Mouse (Mus musculus) stomach, embryonic 15.5 days (tissue): ENCODE measurements around the gene Foxk1. TPM values are rescaled to one million over a fixed set of nuclear protein-coding genes. Genes with fewer than 3 reads are reported as not detected.
A peak's percentile ranks its signal among the peaks of the same experiment; 100 is the strongest.

ENCODE experiments used
- ATAC-seq: fragments of 200-750 bp; cut with Nextera tagmentation; 2 replicates; pipeline ENCODE4 v1.8.0; 2017; ENCODE audit warnings: low read depth, moderate number of reproducible peaks, moderate TSS enrichment; ENCODE audit not compliant: insufficient read depth, low FRiP score
- H3K27ac ChIP-seq: fragments of 300-500 bp; sonication (generic); 2 replicates; pipeline ENCODE4 v1.5.1; 2015; ENCODE audit warnings: mild to moderate bottlenecking, inconsistent platforms
- H3K27me3 ChIP-seq: fragments of 300-500 bp; sonication (generic); replicated peaks from 2 replicates; pipeline ENCODE4 v1.6.1; 2015; ENCODE audit warnings: inconsistent platforms
- H3K36me3 ChIP-seq: fragments of 300-500 bp; sonication (generic); 2 replicates; pipeline ENCODE4 v1.6.1; 2015; ENCODE audit warnings: inconsistent platforms
- H3K4me1 ChIP-seq: fragments of 300-500 bp; sonication (generic); 2 replicates; pipeline ENCODE4 v1.6.1; 2015; ENCODE audit warnings: inconsistent platforms
- H3K4me2 ChIP-seq: fragments of 300-500 bp; sonication (generic); 2 replicates; pipeline ENCODE4 v1.6.1; 2015; ENCODE audit warnings: mild to moderate bottlenecking, inconsistent platforms
- H3K4me3 ChIP-seq: fragments of 300-500 bp; sonication (generic); replicated peaks from 2 replicates; pipeline ENCODE4 v1.5.1; 2015; ENCODE audit warnings: inconsistent platforms
- H3K9ac ChIP-seq: fragments of 300-500 bp; sonication (generic); 2 replicates; pipeline ENCODE4 v1.6.1; 2015; ENCODE audit warnings: inconsistent platforms
- H3K9me3 ChIP-seq: fragments of 300-500 bp; sonication (generic); 2 replicates; pipeline ENCODE4 v1.6.1; 2016; ENCODE audit warnings: inconsistent platforms
- WGBS: fragments of 180-500 bp; shearing (Covaris S2); methylation state at CpG from one replicate; pipeline ENCODE4 v1.1.7; 2015; 5-methylcytosine and 5-hydroxymethylcytosine counted together
- polyA plus RNA-seq: library from polyadenylated mRNA; unstranded; fragments of >200 nt; fragmentation: Nextera tagmentation; extraction: Ambion mirVana; gene quantifications from 2 replicates; pipeline ENCODE4 v1.2.1, GENCODE M21; 2015

The Foxk1 gene
- polyA plus RNA-seq, 1 experiment from 2014 or later: 5.7 TPM

DNA sequence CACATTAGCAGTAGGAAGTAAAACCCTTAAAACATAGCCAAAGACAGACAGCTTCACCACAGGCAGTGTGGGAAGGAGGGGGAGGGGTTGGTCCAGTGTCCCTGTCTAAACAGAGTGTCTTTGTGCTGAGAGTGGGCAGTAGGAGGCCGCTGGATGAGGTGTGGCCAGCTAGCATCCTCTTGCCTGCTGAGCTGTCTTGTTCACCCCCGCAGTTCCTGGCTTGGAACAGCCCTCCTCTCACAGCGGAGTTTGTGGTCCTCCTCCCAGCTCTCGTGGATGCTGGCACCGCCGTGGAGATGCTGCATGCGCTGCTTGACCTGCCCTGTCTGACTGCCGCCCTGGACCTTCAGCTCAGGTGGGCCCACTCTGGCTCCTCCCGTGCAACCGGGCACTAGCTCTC is 72.4 kb downstream of the Foxk1 start:
- ATAC-seq: no peak
- Histone ChIP-seq H3K9me3 (no peaks in the 10 kb centered on the region), H3K36me3 (peaks cover 22% of the 10 kb centered on the region), H3K4me1 (no peaks in the 10 kb centered on the region), H3K9ac (no peak overlapping the region), H3K27ac (no peak overlapping the region), H3K4me2 (no peak overlapping the region), H3K4me3 (no peak overlapping the region), H3K27me3 (no peaks in the 10 kb centered on the region)
- WGBS: 73% methylated on average over 10 of the region's 10 CpGs

DNA sequence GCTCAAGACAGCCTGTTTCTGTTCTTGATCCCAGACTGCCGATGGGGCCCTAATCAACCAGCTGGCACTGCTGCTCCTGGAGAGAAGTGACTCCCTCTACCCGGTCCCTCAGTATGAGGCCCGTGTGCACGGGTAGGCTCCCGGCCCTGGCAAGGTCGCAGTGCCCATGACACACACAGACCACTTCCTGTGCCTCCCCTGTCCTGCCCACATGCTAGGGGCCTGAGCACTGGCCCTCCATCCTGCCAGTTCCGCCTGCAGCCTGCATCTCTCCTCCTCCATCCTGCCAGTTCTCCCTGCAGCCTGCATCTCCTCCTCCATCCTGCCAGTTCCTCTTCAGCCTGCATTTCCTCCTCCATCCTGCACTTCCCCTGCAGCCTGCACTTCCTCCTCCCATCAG is 74.4 kb downstream of the Foxk1 start:
- Histone ChIP-seq H3K27me3 (no peaks in the 10 kb centered on the region), H3K9ac (no peak overlapping the region), H3K4me3 (no peak overlapping the region), H3K9me3 (no peaks in the 10 kb centered on the region), H3K4me1 (peaks cover 4% of the 10 kb centered on the region; the same call in 1 of the 2 replicates), H3K27ac (no peak overlapping the region), H3K4me2 (no peak overlapping the region), H3K36me3 (peaks cover 10% of the 10 kb centered on the region; the same call in 1 of the 2 replicates)
- WGBS: 76% methylated on average over 7 of the region's 7 CpGs
- no peak for ATAC-seq

DNA sequence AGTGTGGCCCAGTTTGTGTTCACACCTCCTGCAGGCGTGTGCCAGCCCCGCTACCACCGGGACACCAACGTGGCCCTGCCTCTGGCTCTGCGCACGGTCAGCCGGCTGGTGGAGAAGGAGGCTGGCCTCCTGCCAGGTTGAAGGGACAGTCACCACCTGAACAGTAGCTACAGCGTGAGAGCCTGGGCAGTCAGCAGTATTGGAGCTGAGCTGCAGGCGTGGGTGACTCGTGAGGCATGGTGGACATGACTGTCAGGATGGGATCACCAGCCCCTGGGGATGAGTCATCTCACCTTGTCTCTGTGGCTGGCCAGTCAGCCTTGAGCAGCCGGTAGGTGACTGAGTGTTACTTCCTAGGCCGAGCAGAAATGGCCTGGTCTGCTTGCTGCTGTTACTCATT is 76.0 kb downstream of the Foxk1 start:
- H3K4me3 ChIP-seq: no peak overlapping the region
- H3K27me3 ChIP-seq: no peaks in the 10 kb centered on the region
- no peak overlapping the region for H3K9ac ChIP-seq
- 84% methylated on average over 12 of the region's 12 CpGs for WGBS
- peaks cover 2% of the 10 kb centered on the region; the same call in 1 of the 2 replicates for H3K36me3 ChIP-seq
- no peaks in the 10 kb centered on the region for H3K9me3 ChIP-seq
- ATAC-seq: no peak
- no peak overlapping the region for H3K4me2 ChIP-seq
- peaks cover 4% of the 10 kb centered on the region; the same call in 1 of the 2 replicates for H3K4me1 ChIP-seq
- H3K27ac ChIP-seq: no peak overlapping the region

DNA sequence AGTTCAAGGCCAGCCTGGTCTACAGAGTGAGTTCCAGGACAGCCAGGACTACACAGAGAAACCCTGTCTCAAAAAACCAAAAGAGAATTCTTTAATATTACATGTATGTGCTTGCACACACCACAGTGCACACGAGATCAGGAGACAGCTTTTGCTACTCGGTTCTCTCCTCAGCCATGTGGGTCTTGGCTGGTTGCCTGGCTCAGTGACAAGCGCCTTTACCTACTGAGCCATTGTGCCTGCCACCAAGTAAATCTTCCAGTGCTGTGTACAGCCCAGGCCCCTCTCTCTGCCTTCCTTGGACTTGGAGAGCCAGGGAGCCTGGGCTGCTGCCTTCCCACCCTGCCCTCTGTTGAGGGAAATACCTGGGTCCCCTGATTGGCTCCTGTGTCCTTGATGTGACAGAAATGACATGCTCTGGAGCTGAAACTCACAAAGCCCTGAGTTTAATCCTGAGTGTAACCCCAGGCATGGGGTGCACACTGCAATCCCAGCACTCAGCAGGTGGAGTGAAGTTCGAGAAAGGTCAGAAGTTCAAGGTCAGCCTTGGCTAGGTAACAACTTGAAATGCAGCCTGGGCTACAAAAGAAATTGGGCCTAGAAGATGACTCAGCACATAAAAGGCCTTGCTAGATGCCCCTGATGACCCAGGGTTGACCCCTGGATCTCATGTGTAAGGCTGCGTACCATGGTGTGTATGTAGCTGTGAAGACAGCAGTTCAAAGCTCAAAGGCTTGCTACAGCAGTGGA is 76.7 kb downstream of the Foxk1 start:
- whole genome bisulfite sequencing: 85% methylated on average over 5 of the region's 5 CpGs
- no peak overlapping the region for H3K4me3 ChIP-seq
- H3K27me3 ChIP-seq: no peaks in the 10 kb centered on the region
- no peak for ATAC-seq
- no peak overlapping the region for H3K27ac ChIP-seq
- H3K4me1 ChIP-seq: peaks cover 4% of the 10 kb centered on the region; the same call in 1 of the 2 replicates
- H3K9me3 ChIP-seq: no peaks in the 10 kb centered on the region
- no peak overlapping the region for H3K4me2 ChIP-seq
- H3K9ac ChIP-seq: no peak overlapping the region
- no peaks in the 10 kb centered on the region for H3K36me3 ChIP-seq

DNA sequence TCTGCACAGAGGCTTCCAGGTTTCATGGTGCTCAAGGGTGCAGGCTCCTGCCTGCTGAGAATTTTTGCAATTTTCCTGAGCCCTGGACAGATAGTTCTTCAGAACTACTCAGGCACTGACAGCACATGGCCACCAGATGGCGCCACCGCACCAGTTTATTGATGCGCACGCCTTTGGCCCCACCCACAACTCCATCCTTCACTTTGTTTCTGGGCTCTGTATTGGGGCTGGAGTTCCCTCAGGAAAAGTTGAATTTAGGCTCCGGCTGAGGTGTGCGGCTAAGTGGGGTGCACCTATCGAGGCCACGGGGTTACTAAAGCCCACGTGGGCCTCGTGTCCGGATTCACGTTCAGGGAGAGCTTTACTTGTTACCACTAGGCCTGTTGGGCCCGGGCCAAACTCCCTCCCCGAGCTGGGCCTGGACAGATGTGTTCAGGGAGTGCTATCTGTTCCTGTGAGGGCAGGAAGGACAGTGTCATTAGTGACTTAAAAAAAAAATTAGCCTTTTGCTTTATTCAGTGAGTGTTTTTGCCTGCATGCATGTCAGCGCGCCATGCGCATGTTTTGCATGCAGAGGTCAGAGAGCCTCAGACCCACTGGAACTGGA is 77.6 kb downstream of the Foxk1 start:
- no peak overlapping the region for H3K9ac ChIP-seq
- H3K9me3 ChIP-seq: no peaks in the 10 kb centered on the region
- H3K27ac ChIP-seq: no peak overlapping the region
- H3K27me3 ChIP-seq: no peaks in the 10 kb centered on the region
- 30% methylated on average over 17 of the region's 17 CpGs for WGBS
- H3K4me3 ChIP-seq: peak overlapping the region; percentile 19; the same call in 1 of the 2 replicates
- ATAC-seq: peak; percentile 48; the same call in 1 of the 2 replicates
- H3K36me3 ChIP-seq: no peaks in the 10 kb centered on the region
- H3K4me1 ChIP-seq: peaks cover 4% of the 10 kb centered on the region; the same call in 1 of the 2 replicates
- peak overlapping the region; percentile 47 for H3K4me2 ChIP-seq

DNA sequence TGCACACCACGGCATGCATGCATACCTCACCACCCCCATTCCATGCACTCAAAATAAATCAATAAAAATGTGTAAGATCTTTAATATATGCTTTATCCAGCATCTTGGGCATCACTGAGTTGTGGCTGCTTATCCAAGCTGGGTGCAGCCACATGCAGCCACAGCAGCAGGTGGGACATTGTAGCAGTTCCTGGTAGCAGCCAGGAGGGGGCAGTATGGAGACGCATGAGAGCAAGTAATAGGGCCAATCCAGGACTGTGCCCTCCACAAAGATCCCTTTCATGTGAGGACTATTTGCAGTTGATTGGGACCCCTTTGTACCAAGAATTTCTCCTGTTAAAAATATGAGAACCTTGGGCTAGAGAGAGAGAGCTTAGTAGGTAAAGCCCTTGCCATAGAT is 81.2 kb downstream of the Foxk1 start:
- ATAC-seq: no peak
- WGBS: 54% methylated on average over 2 of the region's 2 CpGs
- Histone ChIP-seq H3K4me3 (no peak overlapping the region), H3K27ac (no peak overlapping the region), H3K9me3 (no peaks in the 10 kb centered on the region), H3K36me3 (no peaks in the 10 kb centered on the region), H3K9ac (no peak overlapping the region), H3K27me3 (no peaks in the 10 kb centered on the region), H3K4me1 (peaks cover 4% of the 10 kb centered on the region; the same call in 1 of the 2 replicates), H3K4me2 (no peak overlapping the region)

DNA sequence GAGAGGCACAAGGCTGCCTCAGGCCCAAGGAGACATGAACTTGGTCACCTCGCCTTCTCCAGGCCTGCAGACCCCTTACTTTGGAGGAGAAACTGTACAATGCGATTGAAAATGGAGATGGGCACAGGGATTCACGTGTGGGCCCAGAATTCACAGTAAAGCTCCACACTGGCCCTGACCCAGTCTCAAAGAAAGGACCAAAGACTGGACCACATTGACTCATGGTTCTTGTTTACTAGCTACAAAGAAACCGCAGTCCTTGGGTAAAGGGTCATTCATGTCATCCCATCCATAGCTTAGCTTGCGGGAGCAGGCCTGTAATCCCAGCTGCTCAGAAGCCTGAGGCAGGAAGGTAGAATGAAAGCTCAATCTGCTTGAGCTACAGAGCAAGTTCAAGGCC is 82.3 kb downstream of the Foxk1 start:
- Histone ChIP-seq H3K27ac (no peak overlapping the region), H3K36me3 (no peaks in the 10 kb centered on the region), H3K4me3 (no peak overlapping the region), H3K4me2 (no peak overlapping the region), H3K9ac (no peak overlapping the region), H3K4me1 (peaks cover 4% of the 10 kb centered on the region; the same call in 1 of the 2 replicates), H3K27me3 (no peaks in the 10 kb centered on the region), H3K9me3 (no peaks in the 10 kb centered on the region)
- WGBS: 89% methylated on average over 5 of the region's 5 CpGs
- no peak for ATAC-seq

DNA sequence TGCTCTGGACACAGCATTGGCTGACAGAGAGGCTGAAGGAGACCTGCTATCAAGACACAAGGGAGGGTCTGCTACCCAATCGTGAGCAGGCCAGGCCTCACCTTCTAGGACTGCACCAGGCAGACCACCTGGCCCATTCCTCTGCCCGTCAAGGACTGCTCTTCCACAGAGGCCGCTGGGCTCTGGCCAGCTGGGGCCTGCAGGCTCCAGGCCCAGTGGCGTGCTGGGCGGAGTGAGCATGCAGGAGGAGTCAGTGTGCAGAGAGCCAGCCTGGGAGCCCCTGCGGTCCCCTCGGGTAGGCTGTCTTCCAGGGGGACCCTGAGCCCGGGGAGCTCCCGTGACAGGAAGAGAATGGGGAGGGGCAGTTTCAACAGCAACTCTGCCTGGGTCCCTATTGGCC is 85.4 kb downstream of the Foxk1 start:
- Histone ChIP-seq H3K27ac (no peak overlapping the region), H3K36me3 (no peaks in the 10 kb centered on the region), H3K9me3 (no peaks in the 10 kb centered on the region), H3K4me2 (no peak overlapping the region), H3K4me1 (no peaks in the 10 kb centered on the region), H3K4me3 (no peak overlapping the region), H3K27me3 (no peaks in the 10 kb centered on the region), H3K9ac (no peak overlapping the region)
- WGBS: 49% methylated on average over 9 of the region's 9 CpGs
- peak; percentile 23; the same call in 1 of the 2 replicates for ATAC-seq

DNA sequence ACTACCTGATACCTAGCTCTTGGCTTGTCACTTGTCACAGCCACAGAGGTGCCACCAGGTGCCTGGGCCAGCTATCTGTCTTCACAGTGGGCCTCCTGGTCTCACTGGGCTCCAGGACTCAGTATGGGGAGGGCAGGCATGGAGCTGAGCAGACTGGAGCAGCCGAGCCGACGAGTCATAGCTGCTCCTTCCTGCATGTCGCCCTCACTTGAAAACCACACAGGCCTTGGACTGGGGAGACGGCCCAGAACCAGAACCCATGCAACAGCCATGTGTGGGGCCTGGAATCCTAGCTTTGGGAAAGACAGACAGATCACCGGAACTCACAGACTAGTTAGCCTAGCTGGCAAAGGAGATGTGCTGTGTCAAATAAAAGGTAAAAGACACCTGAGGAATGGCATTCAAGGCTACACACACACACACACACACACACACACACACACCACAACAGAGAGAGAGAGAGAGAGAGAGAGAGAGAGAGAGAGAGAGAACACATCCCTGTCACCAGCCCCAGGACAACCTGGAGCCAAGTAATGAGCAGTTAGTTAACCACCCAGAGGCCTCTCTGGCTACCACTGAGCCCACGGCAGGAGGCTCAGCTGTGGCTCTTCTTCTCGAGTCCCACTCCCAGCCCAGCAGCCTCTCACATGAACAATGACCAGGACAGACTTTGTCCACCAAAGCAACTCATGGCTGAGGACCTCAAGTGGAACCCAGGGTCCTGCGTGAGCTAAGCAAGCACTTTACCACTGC is 88.8 kb downstream of the Foxk1 start:
- Histone ChIP-seq H3K9me3 (no peaks in the 10 kb centered on the region), H3K4me1 (no peaks in the 10 kb centered on the region), H3K36me3 (no peaks in the 10 kb centered on the region), H3K4me2 (no peak overlapping the region), H3K27me3 (no peaks in the 10 kb centered on the region), H3K9ac (no peak overlapping the region), H3K27ac (no peak overlapping the region), H3K4me3 (no peak overlapping the region)
- ATAC-seq: no peak
- WGBS: 67% methylated on average over 9 of the region's 9 CpGs

DNA sequence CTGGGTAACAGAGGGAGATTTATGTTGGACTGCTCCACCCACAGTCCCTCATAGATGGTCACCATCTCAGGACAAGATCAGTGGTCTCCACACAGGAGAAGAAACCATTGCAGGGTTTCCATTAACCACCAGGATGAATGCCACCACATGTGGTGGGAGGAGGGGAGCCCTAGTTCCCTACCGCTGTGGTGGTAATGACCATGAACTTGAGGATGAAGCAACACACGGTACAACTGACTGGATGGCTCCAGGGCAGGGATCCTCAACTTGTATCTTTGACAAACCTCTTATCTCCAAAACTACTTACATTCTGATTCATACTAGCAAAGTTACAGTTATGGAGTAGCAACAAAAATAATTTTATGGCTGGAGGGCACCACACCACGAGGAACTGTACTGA is 92.0 kb downstream of the Foxk1 start:
- Histone ChIP-seq H3K4me2 (no peak overlapping the region), H3K36me3 (no peaks in the 10 kb centered on the region), H3K9me3 (no peaks in the 10 kb centered on the region), H3K9ac (no peak overlapping the region), H3K27ac (no peak overlapping the region), H3K27me3 (no peaks in the 10 kb centered on the region), H3K4me1 (no peaks in the 10 kb centered on the region), H3K4me3 (no peak overlapping the region)
- no peak for ATAC-seq
- WGBS: 74% methylated on average over 3 of the region's 3 CpGs

DNA sequence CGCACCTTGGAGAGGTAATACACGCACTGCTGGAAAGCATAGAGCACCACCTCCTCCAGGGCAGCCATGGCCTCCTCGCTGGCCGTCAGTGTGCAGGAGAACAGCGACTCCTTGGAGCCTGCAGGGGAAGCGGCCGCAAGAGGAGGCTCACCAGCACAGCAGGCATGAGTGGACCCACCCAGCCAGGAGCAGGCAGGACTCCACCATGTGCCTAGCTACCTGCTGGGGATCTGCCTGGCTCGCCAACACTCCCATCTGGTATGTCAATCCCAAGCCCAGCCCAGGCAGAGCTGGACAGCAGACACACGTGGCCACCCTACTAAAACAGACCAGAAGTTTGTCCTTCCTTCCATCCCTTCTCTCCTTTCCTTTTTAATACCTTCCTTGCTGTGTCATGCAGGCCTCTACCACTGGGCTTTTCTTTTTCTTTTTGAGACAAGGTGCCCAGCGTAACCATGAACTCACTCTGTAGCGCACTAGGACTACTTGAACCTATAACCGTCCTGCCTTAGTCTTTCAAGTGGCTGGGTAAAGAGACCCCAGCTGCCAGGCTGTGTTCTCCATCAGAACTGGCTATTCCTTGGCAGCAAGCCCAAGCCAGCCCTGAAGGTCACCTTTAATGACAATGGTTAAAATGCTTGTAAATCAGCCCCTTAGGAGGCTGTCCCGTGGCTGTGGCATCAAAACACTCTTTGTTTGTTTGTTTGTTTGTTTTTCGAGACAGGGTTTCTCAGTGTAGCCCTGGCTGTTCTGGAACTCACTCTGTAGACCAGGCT is 94.2 kb downstream of the Foxk1 start:
- WGBS: 59% methylated on average over 14 of the region's 14 CpGs
- ATAC-seq: no peak

More for the DNA sequence above, 94.2 kb downstream of the Foxk1 start:
- no peaks in the 10 kb centered on the region for H3K27me3 ChIP-seq
- no peak overlapping the region for H3K4me2 ChIP-seq
- no peaks in the 10 kb centered on the region for H3K4me1 ChIP-seq
- no peak overlapping the region for H3K4me3 ChIP-seq
- no peak overlapping the region for H3K9ac ChIP-seq
- no peaks in the 10 kb centered on the region for H3K9me3 ChIP-seq
- H3K27ac ChIP-seq: no peak overlapping the region
- H3K36me3 ChIP-seq: no peaks in the 10 kb centered on the region
